ENCODE assay signal across 32 mouse cellular contexts in the genomic region with DNA sequence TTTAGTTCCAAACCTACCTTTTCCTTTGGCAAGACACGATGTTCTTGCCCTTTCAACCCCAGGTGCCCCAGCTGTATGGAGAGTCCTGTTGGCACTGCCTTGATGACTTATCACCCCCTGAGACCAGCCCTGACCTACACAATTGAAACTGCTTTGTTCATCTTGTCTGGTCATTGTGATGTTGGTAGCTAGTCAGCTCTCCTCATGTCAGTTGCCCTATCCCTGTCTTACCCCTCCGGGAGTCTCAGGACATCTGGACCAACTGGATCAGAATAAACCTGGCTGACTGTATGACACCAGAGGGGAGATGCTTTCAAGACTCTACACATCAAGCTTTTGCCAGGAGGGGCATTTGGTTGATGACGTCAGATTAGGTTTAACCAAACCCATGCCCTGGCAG. TPM values are rescaled to one million over a fixed set of nuclear protein-coding genes. Genes with fewer than 3 reads are reported as not detected.
"Had no signal": no experiment of that assay in that cellular context is flagged by ENCODE, and none has a peak within 500 bp of the region (broad histone marks: within the 10 kb centered on the region; RNA-seq: fewer than 3 reads in every experiment).

Tex37 (minus strand) TSS at position 101 of the 400 bp plus-strand sequence.

- H3K27me3 ChIP-seq: embryonic facial prominence, embryonic 13.5 days; embryonic facial prominence, embryonic 15.5 days; forebrain, embryonic 12.5 days; forebrain, embryonic 13.5 days; forebrain, embryonic 15.5 days had no signal

- H3K27ac ChIP-seq: embryonic facial prominence, embryonic 10.5 days; embryonic facial prominence, embryonic 12.5 days; embryonic facial prominence, embryonic 13.5 days; embryonic facial prominence, embryonic 15.5 days; forebrain, embryonic 10.5 days; forebrain, embryonic 12.5 days; forebrain, embryonic 13.5 days; forebrain, embryonic 15.5 days; gastrocnemius, adult 2 months; heart, adult 2 months had no signal

- DNase-seq: cerebellum, adult 2 months; cerebellum, adult 8-10 months; cerebellum, adult 9-11 months; cerebellum, postnatal 14 days; cerebellum, postnatal 25 days; cerebellum, postnatal 36 days; embryo, embryonic 11 days; forebrain, postnatal 0 days; gastrocnemius, adult 2 months; gastrocnemius, postnatal 10 days; gastrocnemius, postnatal 14 days; gastrocnemius, postnatal 25 days; gastrocnemius, postnatal 36 days; heart, adult 11 months; heart, adult 18-20 months; heart, adult 2 months had no signal

- H3K4me3 ChIP-seq: embryonic facial prominence, embryonic 10.5 days; embryonic facial prominence, embryonic 12.5 days; embryonic facial prominence, embryonic 13.5 days; embryonic facial prominence, embryonic 15.5 days; erythroblast, embryonic 14.5 days; forebrain, embryonic 10.5 days; forebrain, embryonic 12.5 days; forebrain, embryonic 13.5 days; forebrain, embryonic 15.5 days; gastrocnemius, adult 2 months; heart, adult 2 months had no signal

- H3K36me3 ChIP-seq: embryonic facial prominence, embryonic 10.5 days; embryonic facial prominence, embryonic 12.5 days; embryonic facial prominence, embryonic 13.5 days; embryonic facial prominence, embryonic 15.5 days; forebrain, embryonic 10.5 days; forebrain, embryonic 12.5 days; forebrain, embryonic 15.5 days had no signal

RNA-seq across cellular contexts. Expression of gene Tex37, which starts in this region (rescaled TPM):
- polyA plus RNA-seq: cerebellum, adult 2 months; cortical plate, adult 2 months; embryonic facial prominence, embryonic 10.5 days; embryonic facial prominence, embryonic 11.5 days; embryonic facial prominence, embryonic 12.5 days; embryonic facial prominence, embryonic 13.5 days; embryonic facial prominence, embryonic 14.5 days; embryonic facial prominence, embryonic 15.5 days; erythroblast, embryonic 14.5 days; forebrain, embryonic 10.5 days; forebrain, embryonic 11.5 days; forebrain, embryonic 12.5 days; forebrain, embryonic 13.5 days; forebrain, embryonic 14.5 days; forebrain, embryonic 15.5 days; forebrain, embryonic 16.5 days; forebrain, postnatal 0 days; frontal cortex, adult 2 months; heart, adult 2 months had no signal
